In genomic region chr2:4487280-4487679, GRCm38 (mm10) we compare ENCODE assay signal across 26 mouse cellular contexts.
A peak's percentile ranks its signal among the peaks of the same experiment; 100 is the strongest.
DNase-seq lines count a peak whose midpoint lies in the region; ATAC-seq and TF ChIP-seq lines count a peak whose summit lies in the region.
"Had no signal": no experiment of that assay in that cellular context is flagged by ENCODE, and none has a peak within 500 bp of the region (broad histone marks: within the 10 kb centered on the region; RNA-seq: fewer than 3 reads in every experiment).

No protein-coding gene starts in this region.

- no peak overlapping the region for H3K9ac ChIP-seq in stomach, postnatal 0 days (ENCODE audit: low read length)
- H3K9ac ChIP-seq: heart, embryonic 15.5 days; hindbrain, embryonic 13.5 days; limb, embryonic 12.5 days; liver, embryonic 15.5 days; lung, embryonic 14.5 days had no signal

- no peaks in the 10 kb centered on the region for H3K4me1 ChIP-seq in stomach, postnatal 0 days (replicated peaks; ENCODE audit: control insufficient read depth, insufficient read depth)
- H3K4me1 ChIP-seq: liver, embryonic 15.5 days had no signal

- no peak overlapping the region for H3K4me3 ChIP-seq in stomach, postnatal 0 days (ENCODE audit: low read depth, low read length)
- H3K4me3 ChIP-seq: erythroblast, embryonic 14.5 days; heart, embryonic 10.5 days; heart, embryonic 15.5 days; hindbrain, embryonic 13.5 days; limb, embryonic 12.5 days; liver, embryonic 15.5 days had no signal

- DNase-seq in adrenal gland, postnatal 10 days = peak; percentile 27
- no peak for DNase-seq in adrenal gland, adult (ENCODE audit: inconsistent age in 2 of 2, low spot score in 1 of 2)
- DNase-seq in heart, adult 11 months = peak; percentile 77
- DNase-seq in heart, postnatal 25 days (ENCODE audit: low spot score) = no peak
- peak; percentile 38 to 48 for DNase-seq in right cerebral cortex, adult 2 months (ENCODE audit: low spot score in 2 of 2)
- DNase-seq in right cerebral cortex, postnatal 36 days (ENCODE audit: low spot score in 2 of 2) = no peak
- no peak for DNase-seq in stomach, postnatal 0 days (ENCODE audit: low spot score)
- DNase-seq: adrenal gland, postnatal 14 days; cerebellum, adult 11-12 months; cerebellum, postnatal 14 days; gastrocnemius, postnatal 14 days; heart, postnatal 36 days; kidney, adult 9 months; kidney, postnatal 10 days; lung, embryonic 14.5 days had no signal

- no peaks in the 10 kb centered on the region for H3K36me3 ChIP-seq in stomach, postnatal 0 days (ENCODE audit: control insufficient read depth, insufficient read depth, low read length)
- H3K36me3 ChIP-seq: heart, embryonic 15.5 days; liver, embryonic 15.5 days had no signal

- 89% methylated on average over 2 of the region's 2 CpGs for WGBS in stomach, postnatal 0 days

- TF ChIP-seq CTCF in stomach, postnatal 0 days (IDR thresholded peaks at IDR 0.05; ENCODE audit: low read depth) = no peak

- no peak overlapping the region for H3K4me2 ChIP-seq in stomach, postnatal 0 days (replicated peaks; ENCODE audit: low read depth)
- H3K4me2 ChIP-seq: heart, embryonic 15.5 days; hindbrain, embryonic 13.5 days; limb, embryonic 12.5 days; liver, embryonic 15.5 days; lung, embryonic 14.5 days; midbrain, embryonic 11.5 days had no signal

- no peak overlapping the region for H3K27ac ChIP-seq in stomach, postnatal 0 days (replicated peaks)
- H3K27ac ChIP-seq: heart, embryonic 10.5 days; heart, embryonic 15.5 days; hindbrain, embryonic 13.5 days; limb, embryonic 12.5 days; liver, embryonic 15.5 days had no signal

- ATAC-seq in megakaryocyte progenitor cell, adult 5-6 weeks (replicated peaks; ENCODE audit: poor library complexity) = 0 out of 2 replicates have a peak, but pooled peaks have one; percentile 8
- no peak for ATAC-seq in stomach, postnatal 0 days (ENCODE audit: low FRiP score, low TSS enrichment)
- ATAC-seq: activated CD4-positive, CD25-positive, alpha-beta regulatory T cell, adult 4 months; intestine, postnatal 0 days had no signal

- intact Hi-C loops in heart, postnatal 25 days (cut with DNase I) = no loop called here

- no peaks in the 10 kb centered on the region for H3K27me3 ChIP-seq in stomach, postnatal 0 days (ENCODE audit: control insufficient read depth, insufficient read depth, low read length)
- H3K27me3 ChIP-seq: CH12.LX; heart, embryonic 15.5 days; hindbrain, embryonic 13.5 days; limb, embryonic 12.5 days; liver, embryonic 15.5 days had no signal

- no peak for TF ChIP-seq EP300 in stomach, postnatal 0 days (optimal IDR thresholded peaks at IDR 0.05)

- no peaks in the 10 kb centered on the region for H3K9me3 ChIP-seq in stomach, postnatal 0 days (ENCODE audit: control insufficient read depth, low read length)
- H3K9me3 ChIP-seq: heart, embryonic 10.5 days; heart, embryonic 15.5 days; hindbrain, embryonic 13.5 days; limb, embryonic 12.5 days; liver, embryonic 15.5 days had no signal

Comparison
In these comparisons a context has a peak if more than half of its experiments do, and no peak if none do; other contexts are left out.
1. DNase-seq: peak in adrenal gland, postnatal 10 days (single experiment), heart, adult 11 months (single experiment) and right cerebral cortex, adult 2 months (2 of 2); none in adrenal gland, adult (0 of 2), heart, postnatal 25 days (single experiment), right cerebral cortex, postnatal 36 days (0 of 2) and stomach, postnatal 0 days (single experiment).